Mouse (Mus musculus) ES-E14 (cell line): Measurements from ENCODE around the gene Gsg1l2.

Experiments used
- MAFK ChIP-seq: IDR thresholded peaks from 2 replicates; pipeline ENCODE4 v1.6.1; 2014; ENCODE audit warnings: mild to moderate bottlenecking, low read depth, low read length, inconsistent platforms; ENCODE audit not compliant: insufficient read depth
- ZC3H11A ChIP-seq: IDR thresholded peaks from 2 replicates; pipeline ENCODE4 v1.6.1; 2012; ENCODE audit warnings: low read depth, mild to moderate bottlenecking, inconsistent platforms, low read length, borderline replicate concordance

DNA sequence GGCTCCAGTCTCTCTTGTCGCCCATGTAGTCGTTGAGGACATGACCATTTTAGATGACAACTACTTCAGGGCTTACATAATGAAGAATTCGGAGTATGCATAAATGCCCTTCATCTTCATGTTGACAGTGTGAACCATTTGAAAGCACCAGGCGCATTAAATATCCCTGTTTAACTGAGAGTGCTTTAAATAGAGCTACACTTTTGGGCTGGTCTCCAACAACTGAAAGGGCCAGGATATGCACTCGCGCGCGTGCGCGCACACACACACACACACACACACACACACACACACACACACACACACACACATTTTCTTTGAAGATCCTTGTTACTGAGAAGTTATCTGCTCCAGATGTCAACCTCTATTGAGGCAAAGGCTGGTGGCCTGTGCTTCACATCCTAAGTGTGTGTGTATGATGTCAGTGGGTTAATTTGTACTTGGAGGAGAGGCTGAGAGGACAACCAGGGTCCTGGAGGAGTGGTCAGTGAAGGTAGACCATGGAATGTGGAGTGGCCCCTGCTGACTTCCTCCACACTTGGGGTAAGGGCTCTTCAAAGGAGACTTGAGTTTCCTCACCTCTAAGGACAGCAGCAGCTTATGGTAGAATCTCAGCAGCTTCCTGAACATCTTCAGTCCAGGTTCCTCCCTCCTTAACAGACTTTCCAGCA, 61.1 kb downstream of the Gsg1l2 start:
- TF ChIP-seq MAFK (no peak), ZC3H11A (no peak)
